Mouse (Mus musculus) cerebellum, postnatal 4 days (tissue): ENCODE measurements around the gene Nsmce3.

Source experiments
- DNase-seq, 2 experiments: peaks; one replicate each; pipeline ENCODE4 v3.0.0; 2022; ENCODE audit warnings: low spot score in 2 of 2, mixed read lengths in 1 of 2

The Nsmce3 gene

DNA sequence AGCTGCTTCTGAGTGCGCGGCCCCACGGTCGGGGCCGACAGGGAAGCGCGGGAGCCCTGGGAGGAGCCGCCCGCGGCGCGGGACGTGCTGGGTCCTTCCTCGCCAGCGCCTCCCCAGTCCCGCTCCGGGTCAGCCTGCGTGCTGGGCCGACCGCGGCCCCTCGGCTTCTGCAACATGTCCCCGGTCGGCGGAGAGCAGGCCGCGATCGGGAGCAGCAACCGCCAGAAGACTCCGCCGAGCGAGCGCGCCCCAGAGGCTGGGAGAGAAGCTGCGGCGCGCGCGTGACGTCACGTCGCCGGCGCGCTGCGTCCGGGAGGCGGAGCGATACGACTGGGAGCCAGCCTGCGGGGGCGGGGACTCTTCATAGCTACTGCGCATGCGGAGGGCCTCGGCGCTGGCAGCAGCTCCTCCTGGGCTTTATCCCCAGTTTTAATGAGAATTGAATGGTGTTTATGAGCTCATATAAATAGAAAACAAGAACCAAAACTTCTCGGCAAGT lies at the start of gene Nsmce3:
TSS of gene Nsmce3 (minus strand) at position 255 of the 499 bp plus-strand sequence.
- DNase-seq: peak; percentile 93 to 98

- DNase-seq: no peak
These were observed 48.4 kb upstream of the Nsmce3 start for GRCm38 (mm10) chr7:64921189-64921588.

GRCm38 (mm10) chr7:64920735-64921134 lies 47.9 kb upstream of the Nsmce3 start:
- no peak for DNase-seq

DNA sequence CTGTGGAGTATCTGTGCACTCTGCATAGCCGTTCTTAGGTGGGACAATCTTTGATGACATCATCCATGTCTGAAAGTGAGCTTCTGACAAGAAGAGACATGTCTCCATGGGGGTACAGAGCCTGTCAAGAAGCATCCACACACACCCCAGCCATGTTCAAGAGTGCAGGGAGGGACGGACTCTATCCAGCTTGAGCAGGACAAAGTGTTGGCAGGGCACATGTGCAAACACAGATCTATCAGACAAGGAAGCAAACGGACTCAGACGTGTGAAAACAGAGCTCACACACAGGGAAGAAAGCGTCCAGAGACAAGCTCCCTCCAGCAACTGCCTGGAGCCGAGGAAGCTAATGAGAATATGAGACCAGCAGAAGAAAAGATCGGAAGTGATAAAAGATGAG lies 43.9 kb upstream of the Nsmce3 start:
- DNase-seq: no peak

- DNase-seq: no peak
These were observed 42.3 kb upstream of the Nsmce3 start for GRCm38 (mm10) chr7:64915121-64915520.

- DNase-seq: no peak
These were observed 39.1 kb upstream of the Nsmce3 start for GRCm38 (mm10) chr7:64911945-64912344.

DNA sequence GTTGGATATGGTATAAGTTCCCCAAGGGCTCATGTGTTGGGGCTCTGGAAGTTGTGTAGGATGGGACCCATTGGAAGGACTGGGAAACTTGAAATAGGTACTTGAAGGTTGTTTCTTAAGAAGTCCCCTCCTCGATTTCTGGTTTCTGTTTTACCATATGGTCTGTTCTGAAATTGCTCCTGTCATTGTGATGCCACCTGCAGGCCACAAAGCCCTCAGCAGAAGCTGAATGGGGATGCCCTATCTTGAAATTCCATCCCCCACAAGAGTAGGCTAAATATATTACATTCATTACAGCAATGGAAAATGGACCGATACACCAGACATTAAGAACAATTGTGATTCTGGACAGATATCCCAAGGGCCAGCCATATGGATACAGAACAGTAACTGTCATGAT lies 37.4 kb upstream of the Nsmce3 start:
- no peak for DNase-seq

- DNase-seq: no peak
These were observed 34.2 kb upstream of the Nsmce3 start for GRCm38 (mm10) chr7:64906955-64907354.

GRCm38 (mm10) chr7:64905506-64905905 lies 32.7 kb upstream of the Nsmce3 start:
- DNase-seq: no peak

DNA sequence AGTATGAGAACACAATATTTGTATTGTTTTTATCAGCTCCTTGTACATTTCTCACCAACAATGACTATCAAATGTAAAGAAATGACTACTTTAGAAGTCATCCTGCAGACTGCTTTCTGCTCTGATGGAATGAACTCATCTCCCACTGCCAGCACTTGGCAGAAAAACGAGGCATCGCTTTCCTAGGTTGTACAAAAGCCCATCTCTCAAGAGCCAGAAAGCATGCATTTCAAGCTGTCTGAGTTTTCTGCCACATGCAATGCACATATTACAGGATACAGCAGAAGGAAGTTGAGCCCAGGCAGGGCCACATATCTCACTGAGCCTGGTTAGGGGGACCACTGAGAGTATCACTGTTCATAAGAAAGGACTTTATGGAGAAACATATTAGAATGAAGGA lies 27.5 kb upstream of the Nsmce3 start:
- no peak for DNase-seq

GRCm38 (mm10) chr7:64896587-64896986 lies 23.8 kb upstream of the Nsmce3 start:
- no peak for DNase-seq

- DNase-seq: no peak
These were observed 22.9 kb upstream of the Nsmce3 start for GRCm38 (mm10) chr7:64895685-64896101.

DNA sequence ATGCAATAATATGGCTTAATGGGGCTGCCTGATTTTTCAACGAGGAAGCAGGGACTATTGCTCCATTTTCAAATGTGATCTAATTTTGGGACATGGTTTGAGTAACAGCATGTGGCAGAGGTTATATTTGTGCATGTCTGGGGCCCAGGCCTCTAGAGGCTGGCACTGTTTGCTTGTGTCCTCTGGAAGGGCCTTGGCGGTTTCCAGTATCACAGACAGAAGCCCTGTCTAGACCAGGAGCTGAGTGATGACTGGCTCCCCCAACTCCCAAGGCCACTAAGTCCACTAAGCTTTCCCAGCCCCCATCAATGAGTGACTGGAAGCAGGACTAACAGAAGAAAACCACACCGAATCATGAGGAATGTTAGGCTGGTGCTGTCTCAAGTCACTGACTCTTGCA lies 18.3 kb upstream of the Nsmce3 start:
- no peak for DNase-seq

- DNase-seq: peak; percentile 21 to 42
These were observed 17.1 kb upstream of the Nsmce3 start for GRCm38 (mm10) chr7:64889919-64890318.

GRCm38 (mm10) chr7:64884187-64884862 lies 11.5 kb upstream of the Nsmce3 start:
- no peak for DNase-seq

DNA sequence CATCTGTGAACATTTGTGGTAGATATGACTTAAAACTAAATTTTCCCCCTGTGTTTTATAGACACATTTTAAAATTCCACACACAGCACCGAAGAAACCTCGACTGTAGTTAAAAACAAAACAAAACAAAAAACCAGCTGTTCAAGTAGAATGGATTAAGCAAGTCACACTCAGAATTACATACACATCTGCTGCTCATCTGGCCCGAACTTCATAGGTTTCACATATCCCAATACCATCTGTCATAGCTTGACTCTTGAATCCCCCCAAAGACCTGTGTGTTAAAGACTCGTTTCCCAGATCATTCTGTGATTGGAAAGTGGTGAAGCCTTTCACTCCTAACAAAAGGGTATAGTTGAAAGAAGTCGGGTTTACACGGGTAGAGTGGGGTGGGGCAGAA lies 9.4 kb upstream of the Nsmce3 start:
- no peak for DNase-seq

DNA sequence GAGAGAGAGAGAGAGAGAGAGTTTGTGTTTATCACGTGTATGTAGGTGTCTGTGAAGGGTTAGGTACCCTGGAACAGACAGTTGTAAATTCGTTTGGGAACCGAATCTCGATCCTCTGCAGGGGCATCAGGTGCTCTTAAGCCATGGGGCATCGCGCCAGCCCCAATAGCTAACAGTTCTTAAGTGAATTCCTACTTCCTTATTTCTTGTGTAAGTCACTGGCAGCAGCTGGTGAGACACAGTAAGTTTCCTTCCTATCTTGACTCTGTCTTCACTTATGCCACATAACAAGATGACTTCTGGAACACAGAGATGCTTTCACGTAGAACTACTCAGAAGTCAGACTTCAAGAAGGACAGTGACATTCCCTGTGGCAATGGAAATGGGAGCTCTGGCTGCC lies 8.6 kb upstream of the Nsmce3 start:
- no peak for DNase-seq

GRCm38 (mm10) chr7:64880415-64880814 lies 7.6 kb upstream of the Nsmce3 start:
- DNase-seq: no peak

DNA sequence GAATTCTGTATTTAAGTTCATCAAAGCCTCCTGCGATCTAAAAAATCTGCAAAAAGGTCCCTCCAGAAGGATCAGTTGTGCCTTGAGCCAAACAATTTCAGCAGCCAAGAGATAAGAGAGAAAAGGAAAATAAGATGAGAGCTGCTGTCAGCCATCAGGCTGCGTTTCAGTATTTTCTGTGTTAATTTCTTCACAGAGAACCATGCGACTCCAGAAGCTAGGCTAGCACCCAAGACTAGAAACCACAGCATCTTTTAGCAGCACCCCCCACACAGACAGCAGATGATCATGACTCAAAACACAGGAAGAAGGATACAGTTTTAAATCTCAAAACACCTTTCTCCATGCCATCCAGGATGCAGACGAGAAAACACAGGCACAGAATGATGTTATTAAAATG lies 2.1 kb upstream of the Nsmce3 start:
- no peak for DNase-seq

DNA sequence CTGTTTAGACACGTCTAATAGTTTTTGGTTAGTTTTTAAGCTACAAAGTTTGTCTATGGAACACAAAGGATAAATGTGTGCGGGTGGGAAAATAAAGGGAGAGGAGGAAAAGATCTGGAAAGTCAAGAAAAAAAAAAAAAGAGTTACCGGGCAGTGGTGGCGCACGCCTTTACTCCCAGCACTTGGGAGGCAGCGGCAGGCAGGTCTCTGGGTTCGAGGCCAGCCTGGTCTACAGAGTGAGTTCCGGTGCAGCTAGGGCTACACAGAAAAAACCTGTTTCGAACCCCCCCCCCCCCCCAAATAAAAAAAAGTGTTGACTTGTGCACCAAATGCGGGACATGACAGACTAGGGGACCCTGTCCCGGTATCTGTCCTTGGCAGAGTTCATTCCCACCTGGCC lies 469 bp upstream of the Nsmce3 start:
- no peak for DNase-seq

GRCm38 (mm10) chr7:64871987-64872742 lies 632 bp downstream of the Nsmce3 start:
- DNase-seq: peak in 1 of 2 experiments; percentile 26

DNA sequence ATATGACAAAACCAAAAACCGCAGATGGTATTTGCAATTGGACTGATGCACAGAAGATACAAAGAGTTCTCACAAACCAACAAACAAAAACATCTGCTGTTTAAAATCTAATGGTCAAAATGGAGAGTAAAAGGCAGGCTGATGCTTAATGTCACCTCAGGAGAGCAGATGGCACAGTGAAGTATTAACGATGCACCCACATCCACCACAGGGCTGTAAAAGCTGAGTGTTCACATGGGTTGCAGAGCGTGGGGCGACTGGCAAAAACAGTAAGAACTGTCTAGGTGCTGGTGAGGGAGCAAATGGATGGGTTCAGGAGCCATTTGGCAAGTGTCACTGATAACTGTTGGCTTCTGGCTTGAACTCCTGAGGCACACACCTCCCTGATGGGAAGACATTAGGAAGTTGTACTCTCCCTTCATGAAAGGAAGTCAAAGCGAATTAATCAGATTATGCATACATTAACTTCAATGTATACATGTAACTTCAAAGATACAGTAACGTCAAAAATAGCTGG lies 3.2 kb downstream of the Nsmce3 start:
- no peak for DNase-seq

DNA sequence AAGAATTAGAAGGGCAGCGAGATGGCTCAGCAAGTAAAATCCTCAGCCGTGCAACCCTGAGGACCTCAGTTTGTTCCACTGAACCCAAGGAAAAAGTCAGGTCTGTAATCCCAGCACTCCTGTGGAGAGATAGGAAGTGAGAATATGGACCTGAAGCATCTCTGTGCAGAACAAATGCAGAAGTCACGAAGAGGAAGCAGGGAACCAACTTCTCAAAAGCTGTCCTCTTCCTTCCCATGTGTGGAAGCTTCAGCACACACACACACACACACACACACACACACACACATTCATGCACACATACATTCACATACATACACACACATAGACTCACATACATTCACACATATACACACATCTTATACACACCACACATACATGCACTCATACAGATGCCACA lies 9.3 kb downstream of the Nsmce3 start:
- no peak for DNase-seq
